Mouse (Mus musculus) thymus, postnatal 10 days (tissue): ENCODE measurements around the gene Cyp2a5.
"Not testable (repeated sequence)": the region's sequence is repeated elsewhere in the genome, so short reads cannot be mapped to it uniquely, and the experiment has no call there.

Experiments used
- DNase-seq, 2 experiments: peaks; one replicate each; pipeline ENCODE4 v3.0.0; 2021; ENCODE audit warnings: low spot score in 2 of 2

The Cyp2a5 gene

DNA sequence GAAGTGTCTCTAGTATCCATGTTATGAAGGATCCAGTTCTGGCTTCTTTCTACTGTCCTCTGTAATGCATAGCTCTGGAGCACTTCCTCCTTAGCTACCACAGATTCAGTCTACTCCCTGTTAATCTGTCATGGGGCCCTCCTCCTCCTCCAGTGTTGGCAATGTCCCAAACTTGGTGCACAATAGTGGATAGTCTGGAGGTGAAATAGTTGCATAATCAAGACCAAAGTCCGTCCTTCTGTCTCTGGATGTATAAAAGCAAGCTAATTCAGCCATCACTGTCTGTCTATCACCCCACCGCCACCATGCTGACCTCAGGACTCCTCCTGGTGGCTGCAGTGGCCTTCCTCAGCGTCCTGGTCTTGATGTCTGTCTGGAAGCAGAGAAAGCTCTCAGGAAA, at the start of gene Cyp2a5:
TSS of gene Cyp2a5 (plus strand) at position 247 of the 400 bp plus-strand sequence.
- not testable (repeated sequence) for DNase-seq

DNA sequence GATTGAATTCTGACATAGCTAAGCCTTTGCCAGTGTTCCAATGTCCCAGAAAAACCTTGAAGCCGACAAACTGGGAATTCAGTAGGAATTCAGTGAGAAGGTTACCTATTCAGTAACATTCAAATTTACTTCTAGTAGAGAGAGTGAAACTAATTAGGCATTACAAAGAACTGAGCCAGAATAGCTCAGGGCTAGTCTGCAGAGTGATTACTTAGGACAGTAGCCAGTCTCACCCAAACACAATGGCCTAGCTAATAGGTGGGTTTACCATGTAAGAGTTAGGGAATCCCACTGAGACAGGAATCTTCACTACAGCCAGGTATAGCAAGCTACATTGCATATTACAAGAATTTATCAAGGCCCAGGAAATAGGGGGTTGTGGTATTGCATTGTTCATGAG, 49.1 kb upstream of the Cyp2a5 start:
- not testable (repeated sequence) for DNase-seq

DNA sequence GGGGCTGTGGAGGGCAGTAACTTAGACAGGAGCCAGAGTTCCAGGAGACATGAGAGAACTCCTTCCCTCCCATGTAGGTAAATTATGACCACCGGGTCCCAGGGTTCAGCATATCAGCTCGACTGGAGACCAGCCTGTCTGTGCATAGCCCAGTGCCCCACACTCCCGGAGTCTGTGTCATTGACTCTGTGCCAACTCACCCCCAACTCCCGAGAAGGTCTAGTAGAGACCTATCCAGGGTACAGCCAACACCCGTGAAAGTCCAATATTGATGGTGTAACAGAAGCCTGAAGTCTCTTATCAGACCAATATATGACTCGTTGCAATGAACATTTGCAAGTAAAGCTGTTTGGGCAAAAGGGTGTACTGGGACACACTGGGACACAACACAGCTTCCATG, 45.1 kb upstream of the Cyp2a5 start:
- DNase-seq, result no peak

DNA sequence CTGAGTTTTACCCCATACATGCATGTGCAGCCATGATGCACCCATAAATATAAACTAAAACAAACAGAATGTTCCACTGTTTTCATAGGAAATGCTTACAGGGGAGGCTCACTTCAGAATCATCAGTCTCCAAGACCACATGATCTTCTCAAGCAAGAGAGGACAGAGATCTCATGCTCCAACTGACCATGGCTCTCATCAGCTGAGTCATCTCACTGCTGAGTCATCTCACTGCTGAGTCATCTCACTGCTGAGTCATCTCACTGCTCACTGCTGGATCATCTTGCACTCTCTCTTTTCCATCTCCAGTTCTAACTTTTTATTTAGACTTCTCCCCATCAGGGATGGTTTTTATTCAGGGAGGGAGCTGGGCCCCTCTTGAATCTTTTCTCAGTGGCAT, 35.0 kb upstream of the Cyp2a5 start:
- DNase-seq, result no peak

DNA sequence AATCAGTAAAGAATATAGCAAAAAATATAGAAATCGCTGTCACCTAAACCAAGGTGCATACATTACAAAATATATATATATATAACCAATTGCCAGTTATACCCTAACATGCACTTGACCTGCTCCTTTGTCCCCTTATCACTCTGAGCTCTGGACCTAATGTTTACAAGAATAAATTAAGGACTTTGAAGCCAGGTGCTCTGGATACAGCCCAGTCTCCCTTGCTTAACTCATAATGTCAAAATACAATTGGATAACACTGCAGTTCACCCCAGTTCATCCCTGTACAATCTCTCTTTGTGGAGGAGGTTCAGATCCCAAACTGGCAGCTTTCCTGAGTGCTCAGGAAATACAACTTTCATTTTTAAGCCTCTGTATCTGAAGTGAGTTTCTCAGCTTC, 34.1 kb upstream of the Cyp2a5 start:
- DNase-seq, result no peak

DNA sequence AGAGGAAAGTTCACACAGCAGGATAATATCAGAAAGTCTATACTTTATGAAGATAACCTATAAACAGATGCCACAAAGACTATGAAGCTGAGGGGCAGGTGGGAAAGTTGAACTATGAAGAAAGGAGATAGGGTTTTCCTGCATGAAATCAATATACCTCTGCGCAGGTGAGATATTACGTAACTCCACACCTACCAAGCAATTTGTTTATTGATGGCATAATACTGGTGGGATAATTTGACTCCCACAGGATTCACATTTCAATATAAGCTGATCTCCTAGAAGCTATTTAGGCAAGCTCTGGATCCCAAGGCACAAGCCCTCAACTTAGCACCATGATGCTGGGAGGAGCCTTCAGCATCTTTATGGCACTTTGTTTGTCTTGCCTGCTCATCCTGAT, 26.5 kb upstream of the Cyp2a5 start, which contains the start of gene Cyp2g1:
TSS of gene Cyp2g1 (plus strand) at position 301 of the 400 bp plus-strand sequence.
- DNase-seq, result no peak

DNA sequence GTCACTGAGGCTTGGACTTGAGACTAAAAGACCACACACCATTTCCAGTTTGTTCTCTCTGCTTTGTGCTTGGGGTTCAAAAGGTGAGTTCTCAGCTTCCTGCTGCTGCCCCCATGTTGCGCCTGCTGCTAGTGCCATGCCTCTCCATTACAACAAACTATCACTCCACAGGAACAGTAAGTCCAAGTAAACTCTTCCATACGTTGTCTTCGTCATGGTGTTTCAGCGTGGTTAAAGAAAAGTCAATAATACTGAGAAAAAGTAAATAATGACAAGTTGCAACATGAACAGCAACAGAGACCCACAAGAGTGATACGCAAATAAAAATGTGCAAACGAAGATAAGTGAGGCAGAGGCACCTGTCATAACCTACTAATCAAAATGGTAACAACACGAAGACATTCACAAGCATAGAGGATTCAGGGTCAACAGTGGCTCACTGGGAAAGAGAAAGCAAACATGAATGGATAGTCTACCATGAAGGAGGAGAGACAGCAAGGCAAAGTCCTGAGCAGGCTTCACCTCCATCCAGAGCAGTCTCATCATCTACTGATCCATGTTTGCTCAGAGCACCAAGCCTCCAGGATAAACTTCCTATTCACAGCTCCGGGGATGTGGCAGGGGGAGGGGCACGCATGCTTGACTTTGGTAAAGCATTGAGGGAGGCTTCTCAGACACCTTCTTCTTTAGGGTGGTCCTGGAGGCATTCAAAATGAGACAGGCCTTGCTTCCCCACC, 3.4 kb upstream of the Cyp2a5 start:
- DNase-seq, result not testable (repeated sequence)

DNA sequence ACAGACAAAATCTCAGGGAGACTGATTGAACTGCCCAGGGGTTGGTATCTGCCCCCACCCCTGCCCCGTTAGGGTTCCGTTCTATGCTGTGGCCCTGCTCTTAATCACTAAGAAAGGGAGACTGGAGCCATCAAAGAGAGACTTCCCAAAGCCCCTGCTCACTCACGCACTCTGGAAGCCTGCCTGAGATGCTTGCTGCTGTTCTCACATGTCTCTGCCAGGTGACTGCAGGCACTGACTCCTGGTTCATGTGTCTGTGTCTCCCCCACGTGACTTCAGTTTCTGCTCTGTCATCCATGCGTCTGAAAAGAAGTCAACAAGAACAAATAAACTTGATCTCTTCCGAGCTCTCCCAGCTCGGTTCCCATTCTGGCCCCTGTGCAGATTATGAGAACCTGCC, 2.4 kb upstream of the Cyp2a5 start:
- not testable (repeated sequence) for DNase-seq

DNA sequence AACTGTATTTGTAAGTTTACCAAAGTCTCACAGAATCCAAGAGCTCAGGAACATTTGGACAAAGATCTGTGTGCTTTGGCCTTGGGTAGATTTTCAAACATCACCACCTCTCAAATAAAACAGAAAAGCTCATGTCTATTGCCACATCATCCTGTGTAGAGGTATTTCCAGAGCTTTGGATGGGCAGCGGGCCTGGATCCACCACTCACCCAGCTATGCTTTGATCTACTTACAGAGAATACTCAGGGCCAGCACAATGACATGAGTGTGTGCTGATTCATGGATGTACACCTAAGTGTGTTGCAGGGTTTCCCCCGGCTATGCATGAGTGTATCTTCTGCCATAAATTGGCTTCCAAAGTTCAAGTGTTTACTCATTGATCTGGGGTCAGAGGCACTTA, 8.3 kb downstream of the Cyp2a5 start:
- not testable (repeated sequence) for DNase-seq

DNA sequence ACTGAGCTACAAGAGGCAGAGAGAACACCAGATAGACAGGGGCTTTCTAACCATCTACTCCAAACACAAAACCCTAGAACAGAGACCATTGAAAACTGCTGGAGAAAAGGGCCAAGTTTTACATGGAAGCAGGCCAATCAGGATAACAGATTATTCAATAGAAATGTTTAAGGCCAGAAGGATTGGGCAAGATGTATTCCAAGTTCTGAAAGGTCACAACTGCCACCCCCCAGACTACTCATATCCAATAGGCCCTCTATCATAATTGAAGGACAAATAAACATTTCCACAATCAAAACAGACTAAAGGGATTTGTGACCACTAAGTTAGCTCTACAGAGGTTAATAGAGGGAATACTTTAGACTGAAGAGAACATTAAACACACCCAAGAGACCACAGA, 15.0 kb downstream of the Cyp2a5 start:
- not testable (repeated sequence) for DNase-seq

DNA sequence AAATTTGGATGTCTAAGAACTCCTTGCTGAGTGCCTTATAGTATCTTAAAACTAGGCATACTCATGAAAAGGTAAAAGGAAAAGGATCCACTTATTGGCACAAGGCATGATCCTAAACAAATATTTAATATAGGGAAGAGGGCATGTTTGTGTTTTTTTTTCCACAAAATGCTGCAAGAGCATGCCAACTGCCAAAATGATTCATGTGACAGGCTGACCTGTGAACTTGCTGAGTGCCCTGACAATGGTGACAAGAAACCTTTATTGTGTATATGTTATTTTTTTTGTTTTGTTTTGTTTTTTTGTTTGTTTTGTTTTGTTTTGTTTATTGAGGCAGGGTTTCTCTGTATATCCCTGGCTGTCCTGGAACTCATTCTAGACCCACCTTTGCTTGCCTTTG, 43.5 kb downstream of the Cyp2a5 start:
- not testable (repeated sequence) for DNase-seq

DNA sequence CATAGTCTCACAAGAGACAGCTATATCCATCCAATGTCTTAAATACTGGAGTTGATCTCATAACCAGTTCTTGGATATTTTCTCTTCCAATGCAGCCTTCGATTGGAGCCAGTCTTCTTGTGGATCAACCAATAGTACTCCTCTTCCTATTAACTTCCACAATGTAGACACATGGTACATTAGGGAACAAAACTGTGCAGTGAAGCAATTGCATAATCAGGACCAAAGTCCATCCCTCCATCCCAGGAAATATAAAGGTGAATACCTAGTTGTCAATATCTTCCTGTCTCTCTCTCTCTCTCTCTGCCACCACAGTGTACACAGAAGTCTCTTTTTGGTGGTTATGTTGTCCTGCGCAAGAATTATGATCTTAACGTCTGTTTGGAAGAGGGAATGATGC, 45.5 kb downstream of the Cyp2a5 start:
- DNase-seq, result not testable (repeated sequence)
